Mouse (Mus musculus): Measurements from ENCODE around the gene Procr.
A peak's percentile ranks its signal among the peaks of the same experiment; 100 is the strongest.
"Not testable (repeated sequence)": the region's sequence is repeated elsewhere in the genome, so short reads cannot be mapped to it uniquely, and the experiment has no call there.

Procr gene

DNA sequence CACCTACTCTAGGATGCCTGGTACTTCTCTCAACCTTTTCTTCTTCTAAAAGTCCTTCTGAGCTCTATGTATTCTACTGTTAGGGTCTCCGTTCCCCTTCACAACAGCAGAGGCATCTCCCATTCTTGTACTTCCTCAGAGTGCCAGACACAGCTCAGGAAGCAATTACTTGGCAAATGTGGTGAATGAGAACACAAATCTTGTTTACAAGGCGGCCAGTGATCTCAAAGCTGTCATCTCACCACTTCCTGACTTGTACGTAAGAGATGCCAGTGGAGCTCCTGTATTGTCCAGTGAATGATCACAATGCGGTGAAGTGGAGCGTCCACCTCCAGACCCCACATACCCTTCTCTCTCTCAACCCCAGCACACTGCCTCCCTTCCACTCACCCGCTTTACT lies 26.4 kb upstream of the Procr start:
- TF ChIP-seq CTCF (conservative IDR thresholded peaks at IDR 0.05; ENCODE audit: low read length) (no peak), POU5F1 (IDR thresholded peaks at IDR 0.05; ENCODE audit: borderline replicate concordance, low read length) (no peak), NANOG (IDR thresholded peaks at IDR 0.05; ENCODE audit: borderline replicate concordance, low read length) (no peak)
- Histone ChIP-seq H3K27me3 (ENCODE audit: insufficient read depth, low read length) (no peaks in the 10 kb centered on the region), H3K4me3 (replicated peaks; ENCODE audit: low read length) (no peak overlapping the region)

DNA sequence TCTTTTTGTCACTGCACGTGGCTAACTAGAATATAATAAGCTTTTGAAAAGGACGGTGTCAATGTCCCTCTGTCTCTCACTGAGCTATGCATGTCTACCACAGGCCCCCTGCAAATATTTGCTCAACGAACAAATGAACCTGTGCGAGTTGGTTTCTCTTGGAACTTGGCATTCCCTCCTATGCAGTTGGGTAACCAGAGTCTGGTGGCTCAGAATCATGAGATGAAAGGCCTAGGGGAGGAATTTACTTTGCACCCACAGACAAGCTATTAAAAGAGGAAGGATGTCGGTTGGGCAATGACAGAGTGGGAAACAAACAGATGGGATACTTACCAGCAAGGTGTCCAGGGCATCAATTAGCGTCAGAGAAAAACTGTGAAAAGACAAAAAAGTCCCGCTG lies 24.6 kb upstream of the Procr start:
- H3K4me1 ChIP-seq (replicated peaks; ENCODE audit: low read depth, low read length), result peaks cover 26% of the 10 kb centered on the region
- no peaks in the 10 kb centered on the region for H3K9me3 ChIP-seq (ENCODE audit: low read length)
- no peak for TF ChIP-seq NANOG (IDR thresholded peaks at IDR 0.05; ENCODE audit: borderline replicate concordance, low read length)
- no peak for TF ChIP-seq CTCF (conservative IDR thresholded peaks at IDR 0.05; ENCODE audit: low read length)
- no peak for TF ChIP-seq POU5F1 (IDR thresholded peaks at IDR 0.05; ENCODE audit: borderline replicate concordance, low read length)
- H3K4me3 ChIP-seq (replicated peaks; ENCODE audit: low read length), result no peak overlapping the region
- H3K27me3 ChIP-seq (ENCODE audit: insufficient read depth, low read length), result no peaks in the 10 kb centered on the region
- H3K36me3 ChIP-seq (ENCODE audit: insufficient read depth, low read length), result peaks cover 37% of the 10 kb centered on the region

More for the DNA sequence above, 26.4 kb upstream of the Procr start:
- H3K36me3 ChIP-seq (ENCODE audit: insufficient read depth, low read length), result peaks cover 52% of the 10 kb centered on the region
- no peaks in the 10 kb centered on the region for H3K9me3 ChIP-seq (ENCODE audit: low read length)
- peaks cover 20% of the 10 kb centered on the region for H3K4me1 ChIP-seq (replicated peaks; ENCODE audit: low read depth, low read length)

DNA sequence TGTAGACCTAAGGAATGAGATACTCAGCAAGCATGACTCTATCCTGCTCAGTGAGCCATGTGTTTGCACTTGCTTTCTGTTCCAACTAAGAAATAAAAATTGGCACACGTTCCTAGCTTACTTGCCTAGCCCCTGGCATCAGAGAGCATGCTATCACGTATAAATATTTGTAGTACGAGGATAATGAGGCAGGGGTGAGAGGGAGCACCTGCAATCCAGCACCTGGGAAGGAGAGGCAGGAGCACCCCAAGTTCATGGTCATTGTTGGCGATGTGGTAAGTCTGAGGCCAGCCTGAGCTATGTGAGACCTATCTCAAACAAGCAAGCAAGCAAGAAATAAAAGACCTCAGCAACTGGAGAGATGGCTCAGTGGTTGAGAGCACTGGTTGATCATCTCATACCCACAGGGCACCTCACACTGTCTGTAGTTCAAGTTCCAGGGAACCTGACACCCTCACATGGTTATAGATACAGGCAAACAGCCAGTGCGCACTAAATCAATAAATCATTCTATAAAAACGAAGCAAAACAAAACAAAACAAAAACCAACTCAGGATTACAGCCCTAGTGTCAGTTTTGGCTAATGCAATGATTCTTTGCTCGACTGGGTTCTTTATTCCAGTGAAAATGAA lies 23.0 kb upstream of the Procr start:
- peak overlapping the region; percentile 94 for H3K4me3 ChIP-seq (replicated peaks; ENCODE audit: low read length)
- TF ChIP-seq CTCF (conservative IDR thresholded peaks at IDR 0.05; ENCODE audit: low read length) (no peak), NANOG (IDR thresholded peaks at IDR 0.05; ENCODE audit: borderline replicate concordance, low read length) (no peak), POU5F1 (IDR thresholded peaks at IDR 0.05; ENCODE audit: borderline replicate concordance, low read length) (no peak)

DNA sequence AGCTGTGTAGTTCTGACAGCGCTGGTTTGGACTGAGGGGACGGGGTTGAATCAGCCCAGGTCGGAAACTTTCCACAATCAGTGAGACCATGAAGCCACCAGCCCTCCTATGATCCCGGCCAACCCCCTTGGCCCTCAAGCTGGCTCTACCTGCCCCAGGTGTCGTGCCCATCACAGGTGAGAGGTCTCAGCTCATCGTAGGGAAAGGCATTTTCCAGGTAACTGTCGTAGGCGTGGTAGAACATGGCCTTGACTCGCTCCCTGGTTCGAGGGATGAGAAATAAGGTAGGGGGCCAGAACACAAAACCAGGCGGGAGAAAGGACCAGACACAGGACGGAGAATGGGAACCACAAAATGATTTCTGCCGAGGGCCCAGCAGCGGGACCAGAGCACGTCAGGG lies 22.2 kb upstream of the Procr start:
- peaks cover 19% of the 10 kb centered on the region; the same call in 1 of the 2 replicates for H3K36me3 ChIP-seq (ENCODE audit: insufficient read depth, low read length)
- no peaks in the 10 kb centered on the region for H3K9me3 ChIP-seq (ENCODE audit: low read length)
- TF ChIP-seq POU5F1 (IDR thresholded peaks at IDR 0.05; ENCODE audit: borderline replicate concordance, low read length), result no peak
- no peak for TF ChIP-seq NANOG (IDR thresholded peaks at IDR 0.05; ENCODE audit: borderline replicate concordance, low read length)
- TF ChIP-seq CTCF (conservative IDR thresholded peaks at IDR 0.05; ENCODE audit: low read length), result no peak
- H3K27me3 ChIP-seq (ENCODE audit: insufficient read depth, low read length), result no peaks in the 10 kb centered on the region
- H3K4me3 ChIP-seq (replicated peaks; ENCODE audit: low read length), result peak overlapping the region; percentile 94
- peaks cover 16% of the 10 kb centered on the region for H3K4me1 ChIP-seq (replicated peaks; ENCODE audit: low read depth, low read length)

More for the DNA sequence above, 23.0 kb upstream of the Procr start:
- H3K27me3 ChIP-seq (ENCODE audit: insufficient read depth, low read length), result no peaks in the 10 kb centered on the region
- H3K9me3 ChIP-seq (ENCODE audit: low read length), result no peaks in the 10 kb centered on the region
- peaks cover 16% of the 10 kb centered on the region for H3K4me1 ChIP-seq (replicated peaks; ENCODE audit: low read depth, low read length)
- peaks cover 23% of the 10 kb centered on the region for H3K36me3 ChIP-seq (ENCODE audit: insufficient read depth, low read length)

GRCm38 (mm10) chr2:155729158-155729645 lies 21.7 kb upstream of the Procr start, which contains the start of gene Edem2:
Edem2 (minus strand) TSS chr2:155729475.
- no peaks in the 10 kb centered on the region for H3K9me3 ChIP-seq (ENCODE audit: low read length)
- TF ChIP-seq NANOG (IDR thresholded peaks at IDR 0.05; ENCODE audit: borderline replicate concordance, low read length) (no peak), POU5F1 (IDR thresholded peaks at IDR 0.05; ENCODE audit: borderline replicate concordance, low read length) (no peak), CTCF (conservative IDR thresholded peaks at IDR 0.05; ENCODE audit: low read length) (no peak)
- peaks cover 16% of the 10 kb centered on the region; the same call in 1 of the 2 replicates for H3K36me3 ChIP-seq (ENCODE audit: insufficient read depth, low read length)
- H3K27me3 ChIP-seq (ENCODE audit: insufficient read depth, low read length), result no peaks in the 10 kb centered on the region
- peaks cover 16% of the 10 kb centered on the region for H3K4me1 ChIP-seq (replicated peaks; ENCODE audit: low read depth, low read length)
- peak within 1 kb of the TSS; percentile 94 for H3K4me3 ChIP-seq (replicated peaks; ENCODE audit: low read length)

- Histone ChIP-seq H3K4me3 (replicated peaks; ENCODE audit: low read length) (no peak overlapping the region), H3K9me3 (ENCODE audit: low read length) (no peaks in the 10 kb centered on the region), H3K27me3 (ENCODE audit: insufficient read depth, low read length) (no peaks in the 10 kb centered on the region), H3K4me1 (replicated peaks; ENCODE audit: low read depth, low read length) (peaks cover 35% of the 10 kb centered on the region), H3K36me3 (ENCODE audit: insufficient read depth, low read length) (no peaks in the 10 kb centered on the region)
- TF ChIP-seq CTCF (conservative IDR thresholded peaks at IDR 0.05; ENCODE audit: low read length) (no peak), NANOG (IDR thresholded peaks at IDR 0.05; ENCODE audit: borderline replicate concordance, low read length) (no peak), POU5F1 (IDR thresholded peaks at IDR 0.05; ENCODE audit: borderline replicate concordance, low read length) (no peak)
Observed at GRCm38 (mm10) chr2:155735080-155735479, 15.8 kb upstream of the Procr start.

GRCm38 (mm10) chr2:155735766-155736165 lies 15.2 kb upstream of the Procr start, which contains the start of gene Gm17581:
Gm17581 (minus strand) TSS chr2:155735866.
- H3K9me3 ChIP-seq (ENCODE audit: low read length); H3K36me3 ChIP-seq (ENCODE audit: insufficient read depth, low read length); H3K27me3 ChIP-seq (ENCODE audit: insufficient read depth, low read length); H3K4me3 ChIP-seq (replicated peaks; ENCODE audit: low read length): not testable (repeated sequence)
- H3K4me1 ChIP-seq (replicated peaks; ENCODE audit: low read depth, low read length), result peaks cover 35% of the 10 kb centered on the region

DNA sequence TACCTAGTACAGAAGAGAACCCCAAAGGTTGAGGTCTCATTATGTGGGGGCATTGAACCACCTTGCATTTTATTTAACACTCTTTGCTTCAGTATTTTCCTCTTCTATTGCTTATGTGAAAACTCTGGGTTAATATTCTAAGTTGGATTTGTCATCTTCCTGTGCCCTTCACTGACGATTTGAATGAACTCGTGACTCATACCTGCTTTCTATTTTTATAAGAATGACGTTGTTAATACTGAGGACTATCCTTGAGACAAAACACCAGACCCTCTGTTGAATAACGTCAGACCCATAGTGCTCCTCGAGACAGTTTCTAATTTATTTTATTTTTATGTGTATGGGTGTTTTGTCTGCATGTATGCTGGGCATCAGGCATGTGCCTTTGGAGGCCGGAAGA lies 14.0 kb upstream of the Procr start:
- Histone ChIP-seq H3K36me3 (ENCODE audit: insufficient read depth, low read length) (no peaks in the 10 kb centered on the region), H3K4me1 (replicated peaks; ENCODE audit: low read depth, low read length) (peaks cover 36% of the 10 kb centered on the region), H3K9me3 (ENCODE audit: low read length) (no peaks in the 10 kb centered on the region), H3K27me3 (ENCODE audit: insufficient read depth, low read length) (no peaks in the 10 kb centered on the region), H3K4me3 (replicated peaks; ENCODE audit: low read length) (no peak overlapping the region)
- no peak for TF ChIP-seq CTCF (conservative IDR thresholded peaks at IDR 0.05; ENCODE audit: low read length)
- TF ChIP-seq NANOG (IDR thresholded peaks at IDR 0.05; ENCODE audit: borderline replicate concordance, low read length), result no peak
- TF ChIP-seq POU5F1 (IDR thresholded peaks at IDR 0.05; ENCODE audit: borderline replicate concordance, low read length), result no peak

DNA sequence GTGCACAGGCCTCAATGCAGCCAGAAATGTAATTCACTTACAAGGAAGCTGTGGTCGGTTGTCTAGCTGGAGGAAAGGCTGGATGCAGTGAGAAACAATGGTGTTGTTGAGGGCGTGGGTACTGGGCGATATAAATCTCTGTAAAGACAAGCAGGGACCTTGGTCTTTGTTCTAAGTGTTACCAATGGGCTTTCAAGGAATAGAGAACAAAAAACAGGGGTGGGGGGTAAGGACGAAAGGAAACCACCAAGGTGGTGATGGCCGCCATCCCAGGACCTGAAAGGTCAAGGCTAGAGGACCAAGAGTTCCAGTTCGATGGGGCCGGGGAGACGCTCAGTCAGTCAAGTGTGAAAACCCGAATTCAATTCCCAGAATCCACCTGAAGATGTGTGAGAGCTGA lies 13.1 kb upstream of the Procr start:
- no peaks in the 10 kb centered on the region for H3K27me3 ChIP-seq (ENCODE audit: insufficient read depth, low read length)
- no peaks in the 10 kb centered on the region for H3K9me3 ChIP-seq (ENCODE audit: low read length)
- H3K4me3 ChIP-seq (replicated peaks; ENCODE audit: low read length), result 0 out of 2 replicates have a peak overlapping the region, but pooled peaks have one; percentile 26
- TF ChIP-seq NANOG (IDR thresholded peaks at IDR 0.05; ENCODE audit: borderline replicate concordance, low read length), result peak; percentile 40; the same call in 1 of the 2 replicates
- TF ChIP-seq POU5F1 (IDR thresholded peaks at IDR 0.05; ENCODE audit: borderline replicate concordance, low read length), result no peak
- H3K4me1 ChIP-seq (replicated peaks; ENCODE audit: low read depth, low read length), result peaks cover 44% of the 10 kb centered on the region
- no peaks in the 10 kb centered on the region for H3K36me3 ChIP-seq (ENCODE audit: insufficient read depth, low read length)

Data from E14TG2a.4 (cell line).